Mouse (Mus musculus) MEL (cell line): ENCODE data around the gene Skap2.

Experiments
- CHD1 ChIP-seq: IDR thresholded peaks from 2 replicates; pipeline ENCODE4 v1.6.1; 2012; ENCODE audit warnings: low read depth, mild to moderate bottlenecking, inconsistent platforms, low read length, improper control_type of control experiment
- CTCF ChIP-seq, 3 experiments: IDR thresholded peaks in 2 of 3; conservative IDR thresholded peaks in 1 of 3; 2 replicates each; pipeline ENCODE4 v1.5.1; 2011 to 2012; ENCODE audit warnings: low read length in 3 of 3, low read depth in 2 of 3, mild to moderate bottlenecking in 2 of 3, improper control_type of control experiment in 1 of 3, inconsistent platforms in 1 of 3, mixed read lengths in 1 of 3, moderate library complexity in 1 of 3; ENCODE audit not compliant: control insufficient read depth in 1 of 3, insufficient read depth in 1 of 3, poor library complexity in 1 of 3, severe bottlenecking in 1 of 3
- E2F4 ChIP-seq: IDR thresholded peaks from 2 replicates; pipeline ENCODE4 v1.6.1; 2011; ENCODE audit warnings: low read depth, low read length, improper control_type of control experiment, borderline replicate concordance
- HCFC1 ChIP-seq: IDR thresholded peaks from 2 replicates; pipeline ENCODE4 v1.6.1; 2012; ENCODE audit warnings: low read depth, mild to moderate bottlenecking, inconsistent platforms, low read length, improper control_type of control experiment, moderate library complexity
- MXI1 ChIP-seq: IDR thresholded peaks from 2 replicates; pipeline ENCODE4 v1.6.1; 2011; ENCODE audit warnings: mild to moderate bottlenecking, low read depth, low read length, improper control_type of control experiment
- POLR2A ChIP-seq, 2 experiments: IDR thresholded peaks; 2 replicates each; pipeline ENCODE4 v1.6.1; 2011 to 2012; ENCODE audit warnings: low read length in 2 of 2, mild to moderate bottlenecking in 2 of 2, control low read depth in 1 of 2, improper control_type of control experiment in 1 of 2, low read depth in 1 of 2, moderate library complexity in 1 of 2; ENCODE audit not compliant: control insufficient read depth in 1 of 2, insufficient read depth in 1 of 2, poor library complexity in 1 of 2
- POLR2AphosphoS5 ChIP-seq: IDR thresholded peaks from 2 replicates; pipeline ENCODE4 v1.6.1; 2012; ENCODE audit warnings: low read depth, borderline replicate concordance, mild to moderate bottlenecking, inconsistent platforms, low read length, moderate library complexity, mixed read lengths
- RAD21 ChIP-seq: IDR thresholded peaks from 2 replicates; pipeline ENCODE4 v1.6.1; 2011; ENCODE audit warnings: mild to moderate bottlenecking, low read depth, low read length, improper control_type of control experiment
- SIN3A ChIP-seq: IDR thresholded peaks from 2 replicates; pipeline ENCODE4 v1.6.1; 2012; ENCODE audit warnings: low read length, improper control_type of control experiment, inconsistent platforms
- TCF12 ChIP-seq: IDR thresholded peaks from 2 replicates; pipeline ENCODE4 v1.6.1; 2014; ENCODE audit warnings: low read depth, mild to moderate bottlenecking, inconsistent platforms, low read length, improper control_type of control experiment, moderate library complexity

DNA sequence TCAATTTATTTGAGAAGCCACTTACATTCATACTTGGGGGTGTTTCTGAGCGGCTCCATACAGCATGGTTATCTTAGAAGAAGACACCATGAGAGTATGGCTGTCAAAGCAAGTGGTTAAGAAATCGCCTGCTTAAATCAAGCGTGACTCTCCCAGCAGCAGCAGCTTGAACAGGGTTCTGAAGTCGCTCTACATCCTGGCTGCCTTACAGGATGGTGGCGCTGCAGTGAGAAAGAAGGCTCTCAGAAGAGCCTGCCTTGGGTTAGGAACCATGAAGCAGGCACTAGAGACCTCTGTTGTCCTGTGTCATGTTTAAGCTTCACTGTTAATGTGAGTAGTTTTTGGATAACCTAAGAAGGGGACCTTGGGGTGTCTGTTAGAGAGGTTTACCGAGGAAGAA, 204.3 kb downstream of the Skap2 start:
- TF ChIP-seq POLR2A (IDR thresholded peaks at IDR 0.05; ENCODE audit: control insufficient read depth in 1 of 2, insufficient read depth in 1 of 2, low read depth in 1 of 2, low read length in 2 of 2, poor library complexity in 1 of 2) (no peak), CTCF (IDR thresholded peaks at IDR 0.05 in 2 of 3, conservative IDR thresholded peaks at IDR 0.05 in 1 of 3; ENCODE audit: control insufficient read depth in 1 of 3, insufficient read depth in 1 of 3, low read depth in 2 of 3, low read length in 3 of 3, poor library complexity in 1 of 3, severe bottlenecking in 1 of 3) (no peak), MXI1 (no peak), SIN3A (no peak), HCFC1 (no peak), E2F4 (no peak), POLR2AphosphoS5 (no peak), TCF12 (no peak), CHD1 (no peak), RAD21 (no peak)
